Mouse (Mus musculus): ENCODE results near the gene Tbc1d22a.
A peak's percentile ranks its signal among the peaks of the same experiment; 100 is the strongest.
"Not testable (repeated sequence)": the region's sequence is repeated elsewhere in the genome, so short reads cannot be mapped to it uniquely, and the experiment has no call there.

Gene Tbc1d22a

GRCm38 (mm10) chr15:86213753-86214548 lies at the start of gene Tbc1d22a:
Tbc1d22a (plus strand) TSS chr15:86214459.
- DNase-seq (ENCODE audit: low spot score), result peak; percentile 93

DNA sequence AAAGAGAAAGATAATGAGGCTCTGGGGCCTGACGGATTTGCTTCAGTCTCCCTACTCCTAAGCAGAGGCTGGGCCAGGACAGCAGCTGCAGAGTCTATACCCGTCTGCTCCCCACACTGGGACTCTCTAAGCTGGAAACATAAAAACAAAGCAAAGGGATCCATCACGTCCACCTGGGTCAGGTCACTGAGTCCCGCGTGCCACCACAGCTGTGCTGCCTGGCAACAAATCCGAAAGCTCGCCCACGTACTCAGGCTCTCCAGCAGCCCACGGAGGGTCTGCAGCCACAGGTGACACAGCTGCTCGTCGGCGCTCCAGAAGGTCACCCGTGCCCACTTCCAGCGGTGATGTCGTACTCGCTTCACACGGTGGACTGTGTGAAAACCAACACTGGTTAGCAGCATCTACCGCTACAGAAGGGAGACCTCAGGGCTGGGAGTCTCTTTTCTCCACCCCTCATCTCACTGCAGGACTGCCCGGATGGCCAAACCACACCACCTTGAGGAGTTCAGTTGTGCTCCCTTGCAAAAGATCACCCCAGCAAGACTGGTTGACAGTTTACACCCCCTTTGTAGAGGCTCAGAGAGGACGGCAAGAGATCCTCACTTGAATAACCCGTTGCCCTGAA lies 49.4 kb upstream of the Tbc1d22a start:
- no peak for DNase-seq (ENCODE audit: low spot score)

- DNase-seq (ENCODE audit: low spot score), result no peak
These were observed 48.3 kb upstream of the Tbc1d22a start for GRCm38 (mm10) chr15:86165811-86166590.

- DNase-seq (ENCODE audit: low spot score), result no peak
These were observed 47.1 kb upstream of the Tbc1d22a start for GRCm38 (mm10) chr15:86167032-86167655.

DNA sequence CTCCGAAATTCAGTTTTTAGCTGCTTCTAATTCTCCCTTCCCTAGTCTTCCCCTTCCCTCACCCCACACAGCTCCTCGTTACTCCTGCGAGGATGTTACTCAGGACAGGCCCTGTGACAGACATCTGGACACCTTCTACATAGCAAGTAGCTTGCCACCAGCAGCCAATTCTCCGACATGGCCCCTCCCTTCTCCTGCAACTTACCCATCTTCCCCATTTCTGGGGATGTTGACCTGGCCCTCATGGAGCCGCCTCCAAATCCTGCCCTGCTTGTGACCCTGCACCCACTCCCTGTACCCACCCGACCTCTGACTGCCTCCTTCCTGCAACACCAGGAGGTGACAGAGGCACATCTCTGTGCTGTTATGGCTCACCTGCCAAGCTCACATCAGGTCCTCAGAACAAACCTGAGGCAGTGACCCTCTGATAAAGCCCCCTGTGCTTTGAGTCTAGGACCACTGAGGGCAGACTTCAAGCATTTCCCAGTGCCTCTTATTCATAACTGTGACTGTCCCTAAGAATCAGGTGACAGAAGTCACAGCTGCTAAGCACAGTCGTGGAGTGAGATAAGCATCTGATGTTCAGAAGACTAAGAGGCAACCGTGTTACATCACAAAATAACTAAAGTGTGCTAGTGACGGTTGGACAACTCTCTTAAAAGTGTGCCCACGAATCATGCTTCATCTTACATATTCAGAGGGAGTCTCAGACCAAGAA lies 46.3 kb upstream of the Tbc1d22a start:
- DNase-seq (ENCODE audit: low spot score), result no peak

GRCm38 (mm10) chr15:86168505-86168867 lies 45.8 kb upstream of the Tbc1d22a start:
- DNase-seq (ENCODE audit: low spot score), result no peak

DNA sequence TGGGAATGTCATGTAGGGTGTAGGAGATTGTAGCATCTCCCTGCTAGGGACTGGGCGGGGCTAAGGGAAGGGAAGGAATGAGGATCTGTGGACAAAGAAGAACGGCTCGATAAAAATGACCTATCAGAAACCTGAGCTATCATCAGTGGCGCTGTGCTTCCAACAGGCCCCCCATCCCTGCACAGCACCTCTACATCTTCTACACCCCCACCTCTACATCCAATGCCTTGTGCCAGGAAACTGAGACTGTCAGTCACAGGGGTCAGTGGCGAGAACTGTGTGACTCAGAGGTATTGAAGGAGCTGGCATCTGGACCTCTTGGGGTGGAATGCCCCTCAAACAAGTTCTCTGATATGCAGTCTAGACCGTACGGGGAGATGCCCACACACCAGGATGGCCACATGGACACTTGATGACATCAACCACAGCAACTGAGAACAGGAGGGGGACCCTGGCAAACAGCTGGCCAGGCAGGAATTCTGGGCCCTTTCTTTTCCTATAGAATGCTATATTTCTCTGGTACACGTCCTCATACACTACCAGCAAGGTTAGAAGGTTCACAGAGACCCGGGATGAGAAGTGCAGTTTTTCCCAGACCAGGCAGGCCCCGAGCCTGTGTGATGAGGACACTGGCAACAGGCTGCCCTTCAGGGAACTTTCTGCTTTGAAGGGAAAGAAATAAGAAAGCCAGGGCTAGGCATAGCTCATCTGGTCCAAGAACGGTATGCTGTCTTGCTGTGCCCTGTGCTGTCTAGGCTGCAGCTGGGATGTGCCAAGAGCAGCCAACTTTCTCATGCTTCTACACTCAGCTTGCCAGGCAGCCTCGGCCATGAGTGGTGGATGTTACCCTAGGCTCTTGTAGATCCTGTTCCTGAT lies 45.1 kb upstream of the Tbc1d22a start:
- no peak for DNase-seq (ENCODE audit: low spot score)

DNA sequence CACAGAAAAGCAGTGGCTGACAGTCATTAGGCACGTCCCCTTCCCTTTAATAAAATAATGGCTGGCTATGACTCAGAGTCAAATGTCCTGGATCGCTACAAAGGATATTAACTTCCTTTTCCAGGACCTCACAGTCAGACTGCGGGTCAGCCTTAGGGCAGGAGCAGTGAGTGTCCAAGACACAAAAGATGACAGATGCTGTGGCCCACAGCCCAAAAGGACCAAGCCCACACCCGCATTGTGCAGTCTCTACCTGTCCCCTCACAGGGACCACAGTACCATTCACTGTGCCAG lies 44.5 kb upstream of the Tbc1d22a start:
- no peak for DNase-seq (ENCODE audit: low spot score)

DNA sequence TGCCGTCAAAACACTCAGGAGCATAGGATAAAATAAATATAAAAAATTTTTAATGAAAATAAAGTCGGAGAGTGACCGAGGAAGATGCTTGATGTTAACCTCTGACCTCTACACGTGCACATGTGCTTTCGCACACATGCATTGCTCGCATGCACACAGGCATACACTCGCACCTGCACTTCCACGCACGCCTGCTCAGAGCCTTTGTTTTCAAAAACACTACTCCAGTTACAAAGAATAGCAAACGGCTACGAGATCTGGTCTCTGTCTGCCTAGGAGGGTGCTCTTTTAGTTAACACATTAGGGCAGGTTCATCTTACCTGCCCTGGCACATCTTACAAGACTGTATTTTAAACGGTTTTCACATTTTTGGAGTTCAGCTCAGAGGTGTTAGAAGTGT lies 42.9 kb upstream of the Tbc1d22a start:
- DNase-seq (ENCODE audit: low spot score), result no peak

GRCm38 (mm10) chr15:86172124-86172523 lies 42.1 kb upstream of the Tbc1d22a start:
- DNase-seq (ENCODE audit: low spot score), result no peak

- DNase-seq (ENCODE audit: low spot score), result no peak
These were observed 41.7 kb upstream of the Tbc1d22a start for GRCm38 (mm10) chr15:86172526-86172925.

DNA sequence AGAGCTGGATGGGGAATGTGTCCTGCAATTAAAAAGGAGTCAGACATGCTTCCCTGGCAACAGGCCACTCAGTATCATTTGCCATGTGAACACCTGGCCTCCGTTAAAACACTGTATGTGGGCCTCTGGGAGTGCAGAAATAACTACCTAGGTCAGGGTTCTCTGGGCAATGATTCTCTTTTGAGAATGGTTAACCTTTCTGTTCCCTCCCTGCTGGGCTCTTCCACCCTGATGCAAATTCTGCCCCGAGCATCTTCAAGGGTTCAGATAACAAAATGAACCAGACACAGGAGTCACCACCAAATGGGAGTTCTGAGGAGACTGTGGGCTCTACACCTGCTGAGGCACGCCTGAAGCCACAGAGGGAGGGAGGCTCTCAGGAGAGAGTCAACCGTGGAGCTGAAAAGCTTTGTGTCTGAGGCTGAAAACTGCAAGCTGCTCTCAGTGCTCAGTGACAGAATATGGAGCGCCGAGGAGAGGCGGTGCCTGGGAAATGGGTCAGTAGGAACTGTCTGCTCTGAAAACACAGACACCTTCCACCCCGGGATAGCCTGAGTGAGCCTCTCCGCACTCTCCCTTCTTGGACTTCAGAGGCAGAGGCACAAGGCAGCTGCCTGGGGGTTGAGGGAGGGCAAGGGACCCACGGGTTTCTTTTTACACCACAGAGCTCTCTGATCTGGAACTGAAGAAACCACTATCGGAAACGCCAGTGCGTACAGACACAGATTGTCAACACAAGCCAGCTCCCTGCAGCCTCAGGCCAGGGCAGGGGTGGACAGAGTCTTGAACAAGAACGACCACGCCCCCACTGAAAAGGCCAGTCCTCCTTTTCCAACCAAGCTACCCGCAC lies 40.9 kb upstream of the Tbc1d22a start:
- peak; percentile 37 for DNase-seq (ENCODE audit: low spot score)

DNA sequence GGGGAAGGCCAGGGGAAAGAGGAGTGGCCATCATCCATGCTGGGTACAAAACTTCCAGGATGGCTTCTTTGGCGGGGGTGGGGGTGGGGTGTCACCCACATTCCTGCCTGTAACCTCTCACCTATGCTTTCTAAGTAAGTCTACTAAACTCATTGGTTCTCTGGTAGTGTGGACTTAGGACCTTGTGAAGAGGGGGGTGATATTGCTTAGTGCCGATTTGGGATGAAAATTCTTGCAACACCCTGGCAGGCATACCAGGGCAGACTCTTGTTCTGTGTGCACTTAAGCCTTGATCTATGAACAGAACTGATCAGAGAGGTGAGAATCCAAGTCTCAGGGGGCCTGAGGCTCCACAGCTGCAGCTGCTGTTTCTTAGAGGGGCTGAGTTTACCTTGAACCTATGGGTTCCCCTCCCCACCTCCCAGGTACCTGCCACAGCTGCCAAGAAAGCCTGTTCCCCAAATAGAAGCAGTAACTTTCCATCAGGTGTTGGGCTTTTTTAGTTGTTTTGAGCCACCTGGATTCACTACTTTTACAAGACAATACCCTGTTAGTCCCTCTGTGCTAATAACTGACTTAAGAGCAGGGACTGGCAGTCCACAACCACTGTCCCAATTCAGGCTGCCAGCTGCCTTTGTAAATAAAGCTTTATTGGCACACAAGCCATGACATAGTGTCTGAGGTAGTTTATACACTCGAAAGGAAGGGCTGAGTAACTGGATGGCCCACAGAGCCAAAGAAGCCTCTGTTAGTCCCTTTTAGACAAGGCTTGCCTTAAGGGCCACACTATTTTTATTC lies 38.8 kb upstream of the Tbc1d22a start:
- DNase-seq (ENCODE audit: low spot score), result no peak

GRCm38 (mm10) chr15:86176166-86176565 lies 38.1 kb upstream of the Tbc1d22a start:
- DNase-seq (ENCODE audit: low spot score), result no peak

DNA sequence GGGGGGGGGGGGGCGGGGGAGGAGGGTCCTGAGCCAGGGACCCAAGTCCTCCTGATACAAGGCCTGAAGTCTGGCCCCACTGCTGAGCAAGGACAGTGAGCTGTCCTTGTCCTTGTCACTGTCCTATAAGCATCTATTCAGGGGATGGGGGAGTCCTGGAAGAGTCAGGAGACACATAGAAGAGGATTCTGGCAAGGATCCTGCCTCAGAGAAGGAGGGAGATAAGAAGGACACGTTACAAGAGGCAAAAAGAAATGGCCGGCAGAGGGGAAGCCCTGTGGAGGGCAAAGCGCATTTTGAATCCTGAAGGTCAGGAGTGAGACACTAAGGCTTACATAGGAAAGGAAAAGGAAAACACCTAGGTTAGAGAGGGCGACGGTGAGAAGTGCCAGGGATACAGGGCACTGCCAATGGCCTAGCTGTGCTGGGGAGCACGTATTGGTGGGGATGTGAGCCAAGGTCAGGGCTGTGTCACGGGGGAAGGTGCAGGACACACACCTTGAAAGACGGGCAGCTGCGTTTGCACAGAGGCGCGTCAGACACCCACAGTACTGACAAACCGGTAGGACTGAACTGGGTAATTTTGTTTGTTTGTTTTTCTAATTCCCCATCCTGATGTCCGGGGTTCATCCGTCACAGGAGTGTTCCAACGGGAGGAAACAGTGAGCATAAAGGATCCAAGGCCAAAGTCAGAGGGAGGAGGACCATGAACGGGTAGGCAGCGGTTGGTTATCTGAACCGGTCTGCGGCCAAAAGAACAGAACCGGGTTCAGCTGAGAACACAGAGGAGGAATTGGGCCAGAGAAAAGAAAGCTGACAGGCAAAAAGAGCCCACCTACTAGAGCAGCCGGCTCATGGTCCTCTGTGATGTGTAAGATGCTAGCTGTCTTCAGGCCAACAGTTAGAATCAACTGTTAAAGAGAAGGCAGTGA lies 37.2 kb upstream of the Tbc1d22a start:
- DNase-seq (ENCODE audit: low spot score), result no peak

DNA sequence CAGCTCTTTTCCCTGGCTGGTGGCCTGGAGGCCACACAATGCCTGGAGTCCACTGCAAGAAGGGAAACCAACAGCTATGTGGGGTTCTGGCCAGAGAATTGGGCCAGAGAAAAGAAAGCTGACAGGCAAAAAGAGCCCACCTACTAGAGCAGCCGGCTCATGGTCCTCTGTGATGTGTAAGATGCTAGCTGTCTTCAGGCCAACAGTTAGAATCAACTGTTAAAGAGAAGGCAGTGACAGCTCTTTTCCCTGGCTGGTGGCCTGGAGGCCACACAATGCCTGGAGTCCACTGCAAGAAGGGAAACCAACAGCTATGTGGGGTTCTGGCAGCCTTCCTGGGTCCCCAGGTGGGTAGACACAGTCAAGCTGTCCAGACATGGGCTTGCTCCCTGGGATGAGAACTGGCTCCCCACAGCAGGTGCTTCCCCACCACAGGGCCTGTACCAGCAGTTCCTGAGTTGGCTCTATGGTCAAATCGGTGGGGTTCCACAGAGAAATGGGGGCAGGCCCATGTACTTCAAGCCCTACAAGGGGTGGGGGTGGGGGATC lies 36.5 kb upstream of the Tbc1d22a start:
- DNase-seq (ENCODE audit: low spot score), result not testable (repeated sequence)

- no peak for DNase-seq (ENCODE audit: low spot score)
These were observed 35.7 kb upstream of the Tbc1d22a start for GRCm38 (mm10) chr15:86178594-86178993.

DNA sequence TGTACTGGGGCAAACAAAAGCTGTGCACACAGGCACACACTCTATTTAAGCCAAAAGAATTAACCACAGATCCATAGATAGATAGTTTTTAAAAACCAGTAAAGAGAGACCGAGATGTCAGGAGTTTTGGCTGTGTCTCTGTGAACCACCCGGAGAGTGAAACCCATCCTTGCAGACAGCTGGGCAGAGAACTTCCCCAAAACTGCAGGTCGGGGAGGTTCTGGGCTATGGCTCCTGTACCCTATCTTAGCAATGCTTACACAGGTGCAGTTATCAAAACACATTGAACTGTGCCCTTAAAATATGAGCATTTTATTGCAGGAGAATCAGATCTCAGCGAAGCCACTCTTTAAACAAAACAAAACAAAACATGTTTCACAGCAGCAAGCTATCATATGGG lies 33.8 kb upstream of the Tbc1d22a start:
- DNase-seq (ENCODE audit: low spot score), result no peak

Data from urinary bladder, postnatal 14 days (tissue).